Mouse (Mus musculus) CD4-positive, CD25-positive, alpha-beta regulatory T cell, adult 4 months (primary cell): ENCODE data around the gene Ap5b1. TPM values are rescaled to one million over a fixed set of nuclear protein-coding genes. Genes with fewer than 3 reads are reported as not detected.

Source experiments
- ATAC-seq: one replicate; pipeline ENCODE4 v1.8.0; 2017
- polyA plus RNA-seq, 2 experiments: library from polyadenylated mRNA; unstranded; fragments of 100-300 nt; shearing (Covaris generic); gene quantifications; one replicate each; pipeline ENCODE4 v1.2.1; 2017

Ap5b1 gene
- polyA plus RNA-seq, 2 experiments from 2014 or later: 3.8 to 7.4 TPM

- ATAC-seq: no peak
These were observed 45.1 kb downstream of the Ap5b1 start for GRCm38 (mm10) chr19:5612762-5613411.

DNA sequence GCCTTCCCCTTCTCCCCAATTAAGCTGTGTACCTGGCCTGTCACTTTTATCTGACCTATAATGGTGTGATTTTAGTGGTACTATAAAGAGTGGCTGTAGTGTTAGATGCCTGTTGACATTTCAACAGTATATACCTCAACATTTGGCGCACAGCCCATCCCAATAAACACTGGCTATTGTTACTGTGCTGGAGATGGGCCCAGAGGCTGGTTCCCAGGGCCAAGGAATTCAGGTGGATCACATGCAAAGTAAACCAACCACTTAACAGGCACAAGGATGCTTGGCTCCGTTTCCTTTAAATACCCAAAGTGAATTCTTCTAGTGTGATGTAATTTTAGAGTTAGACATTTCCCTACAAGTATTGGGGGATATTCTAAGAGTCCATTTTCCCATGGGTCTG is 47.1 kb downstream of the Ap5b1 start:
- no peak for ATAC-seq

DNA sequence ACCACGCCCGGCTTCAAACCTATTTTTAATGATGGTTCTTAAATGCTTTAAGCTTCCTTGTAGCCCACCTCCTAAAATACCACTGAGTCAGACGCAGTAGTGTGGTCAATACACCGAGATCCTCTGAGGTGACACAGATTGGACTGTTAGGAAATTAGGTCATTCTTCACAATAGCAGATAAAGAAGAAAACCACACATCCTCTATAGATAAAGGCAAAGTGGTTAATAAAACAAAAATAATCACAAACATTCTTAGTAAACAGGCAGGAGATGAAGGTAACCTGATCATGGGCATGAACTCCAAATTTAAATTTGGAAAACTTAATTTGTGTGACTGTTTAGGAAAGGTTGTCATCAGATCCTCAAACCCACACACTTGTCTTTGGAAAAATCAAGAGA is 52.2 kb downstream of the Ap5b1 start:
- ATAC-seq: no peak

Other genes with a start within 250 kb of the Ap5b1 start
- not detected for gene Catsper1, start 232.3 kb upstream of the Ap5b1 start, polyA plus RNA-seq
- 1 to 10 TPM; 2.7 to 3.2 TPM for gene Cst6, start 218.5 kb upstream of the Ap5b1 start, polyA plus RNA-seq
- gene Eif1ad, start 201.3 kb upstream of the Ap5b1 start, polyA plus RNA-seq: 10 to 100 TPM; 46.1 to 57.1 TPM
- gene Banf1, start 200.9 kb upstream of the Ap5b1 start, polyA plus RNA-seq: 100 to 1,000 TPM; 246 to 256 TPM
- gene Sart1, start 179.3 kb upstream of the Ap5b1 start, polyA plus RNA-seq: 10 to 100 TPM; 18.1 to 30.1 TPM
- not detected for gene Tsga10ip, start 165.5 kb upstream of the Ap5b1 start, polyA plus RNA-seq
- 10 to 100 TPM; 56.0 to 57.2 TPM for gene Drap1, start 143.0 kb upstream of the Ap5b1 start, polyA plus RNA-seq
- gene AI837181, start 142.9 kb upstream of the Ap5b1 start, polyA plus RNA-seq: 10 to 100 TPM; 20.8 to 28.7 TPM
- gene Fosl1, start 120.5 kb upstream of the Ap5b1 start, polyA plus RNA-seq: not detected
- gene Ccdc85b, start 110.1 kb upstream of the Ap5b1 start, polyA plus RNA-seq: under 1 TPM; 0.48 to 0.83 TPM
- gene Fibp, start 107.4 kb upstream of the Ap5b1 start, polyA plus RNA-seq: 100 to 1,000 TPM in 1 of 2 experiments, 10 to 100 TPM in 1; 86.2 to 159 TPM
- gene Ctsw, start 99.5 kb upstream of the Ap5b1 start, polyA plus RNA-seq: 100 to 1,000 TPM; 136 to 191 TPM
- gene Efemp2, start 94.1 kb upstream of the Ap5b1 start, polyA plus RNA-seq: 1 to 10 TPM; 1.5 to 4.6 TPM
- gene Mus81, start 79.6 kb upstream of the Ap5b1 start, polyA plus RNA-seq: 10 to 100 TPM; 44.8 to 51.5 TPM
- gene Cfl1, start 77.6 kb upstream of the Ap5b1 start, polyA plus RNA-seq: 1,000 to 10,000 TPM; 1,977 to 2,151 TPM
- not detected for gene 1700020D05Rik, start 64.2 kb upstream of the Ap5b1 start, polyA plus RNA-seq
- gene Snx32, start 57.5 kb upstream of the Ap5b1 start, polyA plus RNA-seq: 10 to 100 TPM; 20.2 to 23.6 TPM
- not detected for gene Ovol1, start 7.4 kb upstream of the Ap5b1 start, polyA plus RNA-seq
- 100 to 1,000 TPM in 1 of 2 experiments, 10 to 100 TPM in 1; 55.0 to 102 TPM for gene Rnaseh2c, start 33.8 kb downstream of the Ap5b1 start, polyA plus RNA-seq
- gene Kat5, start 42.2 kb downstream of the Ap5b1 start, polyA plus RNA-seq: 10 to 100 TPM; 38.8 to 84.9 TPM
- gene Rela, start 69.5 kb downstream of the Ap5b1 start, polyA plus RNA-seq: 100 to 1,000 TPM; 111 to 174 TPM
- gene Sipa1, start 95.7 kb downstream of the Ap5b1 start, polyA plus RNA-seq: 10 to 100 TPM; 19.0 to 25.6 TPM
- gene Map3k11, start 120.7 kb downstream of the Ap5b1 start, polyA plus RNA-seq: 1 to 10 TPM; 6.3 to 8.4 TPM
- gene Pcnx3, start 120.9 kb downstream of the Ap5b1 start, polyA plus RNA-seq: 10 to 100 TPM; 21.6 to 23.9 TPM
- 1 to 10 TPM; 1.9 to 2.4 TPM for gene Kcnk7, start 136.3 kb downstream of the Ap5b1 start, polyA plus RNA-seq
- gene Ehbp1l1, start 158.3 kb downstream of the Ap5b1 start, polyA plus RNA-seq: 10 to 100 TPM; 14.4 to 20.7 TPM
- 10 to 100 TPM; 43.5 to 55.3 TPM for gene Fam89b, start 161.6 kb downstream of the Ap5b1 start, polyA plus RNA-seq
- not detected for gene Ltbp3, start 172.9 kb downstream of the Ap5b1 start, polyA plus RNA-seq
- 10 to 100 TPM; 15.1 to 19.4 TPM for gene Scyl1, start 203.4 kb downstream of the Ap5b1 start, polyA plus RNA-seq